Mouse (Mus musculus): ENCODE results near the gene Rnaseh2a. TPM values are rescaled to one million over a fixed set of nuclear protein-coding genes. Genes with fewer than 3 reads are reported as not detected.

Rnaseh2a gene
- polyA plus RNA-seq, 1 experiment from 2014 or later, result 91.6 TPM

DNA sequence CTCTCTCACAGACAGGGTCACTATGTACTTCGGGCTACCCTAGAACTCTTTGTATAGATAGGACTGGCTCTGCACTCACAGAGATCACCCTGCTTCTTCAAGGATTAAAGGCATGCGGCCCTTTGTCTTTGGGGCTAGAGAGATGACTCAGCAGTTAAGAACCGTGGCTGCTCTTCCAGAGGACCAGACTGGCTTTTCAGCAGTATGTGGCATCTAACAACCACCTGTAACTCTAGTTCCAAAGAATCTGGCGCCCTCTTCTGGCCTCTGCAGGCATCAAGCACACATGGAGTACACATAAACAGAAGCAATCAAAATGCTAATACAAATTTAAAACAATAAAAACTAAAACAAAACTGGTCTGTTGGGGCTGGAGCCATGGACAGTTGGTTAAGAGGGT lies 55.6 kb downstream of the Rnaseh2a start:
- WGBS (ENCODE audit: insufficient replicate concordance), result 25% methylated on average over 4 of the region's 4 CpGs
- H3K27ac ChIP-seq (ENCODE audit: low read length), result no peak overlapping the region
- no peaks in the 10 kb centered on the region for H3K36me3 ChIP-seq (ENCODE audit: control insufficient read depth, insufficient read depth)
- H3K4me1 ChIP-seq (ENCODE audit: control insufficient read depth, low read depth, low read length), result peaks cover 36% of the 10 kb centered on the region
- H3K27me3 ChIP-seq (ENCODE audit: control insufficient read depth, insufficient read depth, low read depth, low read length), result peaks cover 21% of the 10 kb centered on the region
- H3K9me3 ChIP-seq (replicated peaks; ENCODE audit: control insufficient read depth, low read length), result no peaks in the 10 kb centered on the region
- peak overlapping the region; percentile 63; the same call in 1 of the 2 replicates for H3K4me3 ChIP-seq (ENCODE audit: low read depth, low read length)
- no peak overlapping the region for H3K9ac ChIP-seq (ENCODE audit: low read depth, low read length)
- no peak for ATAC-seq (ENCODE audit: low read depth)
- H3K4me2 ChIP-seq (ENCODE audit: low read depth, low read length), result peak overlapping the region; percentile 92

DNA sequence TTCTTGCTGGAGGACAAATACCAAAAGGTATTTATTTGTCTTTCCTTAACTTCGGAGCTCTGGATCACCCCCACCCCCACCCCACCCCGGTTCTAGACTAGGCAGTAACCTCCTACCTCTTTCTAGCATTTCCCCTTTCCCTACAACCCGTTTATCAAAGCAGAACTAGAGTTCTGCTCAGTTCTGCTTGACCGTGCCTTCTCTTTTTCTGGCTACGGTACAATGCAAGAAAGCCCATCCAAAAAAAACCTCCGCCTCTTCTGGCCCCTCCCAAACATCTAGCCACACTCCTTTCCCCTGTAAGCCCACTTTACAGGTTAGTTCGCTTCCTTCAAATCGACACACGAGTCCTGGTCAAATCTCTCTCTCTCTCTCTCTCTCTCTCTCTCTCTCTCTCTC lies 56.1 kb downstream of the Rnaseh2a start:
- H3K36me3 ChIP-seq (ENCODE audit: control insufficient read depth, insufficient read depth), result no peaks in the 10 kb centered on the region
- H3K4me1 ChIP-seq (ENCODE audit: control insufficient read depth, low read depth, low read length), result peaks cover 39% of the 10 kb centered on the region
- peak overlapping the region; percentile 63 for H3K4me3 ChIP-seq (ENCODE audit: low read depth, low read length)
- H3K27me3 ChIP-seq (ENCODE audit: control insufficient read depth, insufficient read depth, low read depth, low read length), result peaks cover 21% of the 10 kb centered on the region
- H3K4me2 ChIP-seq (ENCODE audit: low read depth, low read length), result peak overlapping the region; percentile 92
- no peak for ATAC-seq (ENCODE audit: low read depth)
- 6% methylated on average over 9 of the region's 9 CpGs for WGBS (ENCODE audit: insufficient replicate concordance)
- H3K9me3 ChIP-seq (replicated peaks; ENCODE audit: control insufficient read depth, low read length), result no peaks in the 10 kb centered on the region
- peak overlapping the region; percentile 1; the same call in 1 of the 2 replicates for H3K27ac ChIP-seq (ENCODE audit: low read length)
- peak overlapping the region; percentile 60 for H3K9ac ChIP-seq (ENCODE audit: low read depth, low read length)

DNA sequence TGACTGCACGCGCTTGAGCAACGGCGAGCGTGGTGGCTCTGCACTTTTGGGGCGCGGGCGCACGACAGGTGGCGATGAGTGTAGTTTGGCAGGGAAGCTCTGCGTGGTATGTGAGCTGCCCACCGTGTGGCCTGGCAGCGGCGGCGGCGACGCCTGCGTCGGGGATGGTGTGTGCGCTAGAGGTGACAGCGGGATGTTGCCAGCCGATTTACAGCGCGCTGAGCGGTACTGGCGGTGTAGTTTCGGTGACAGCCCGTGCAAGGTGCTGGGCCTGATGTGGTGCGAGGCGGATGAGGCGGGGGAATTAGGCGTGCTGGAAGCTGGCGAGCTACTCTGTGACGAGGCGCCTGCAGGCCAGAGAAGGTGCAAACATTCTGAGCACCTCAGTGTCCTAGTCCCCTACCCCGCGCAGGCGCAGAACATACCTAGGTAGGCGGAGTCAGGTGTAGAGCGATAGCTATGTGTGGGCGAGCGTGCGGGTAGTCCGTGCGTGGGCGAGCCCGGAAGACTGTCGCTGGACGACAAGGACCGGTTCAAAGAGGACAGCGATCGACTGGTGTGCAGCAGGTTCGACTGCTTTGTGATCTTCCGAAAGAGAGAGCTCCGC lies 56.6 kb downstream of the Rnaseh2a start:
- peak overlapping the region; percentile 63 for H3K4me3 ChIP-seq (ENCODE audit: low read depth, low read length)
- WGBS (ENCODE audit: insufficient replicate concordance), result 1% methylated on average over 55 of the region's 55 CpGs
- no peaks in the 10 kb centered on the region for H3K36me3 ChIP-seq (ENCODE audit: control insufficient read depth, insufficient read depth)
- peaks cover 19% of the 10 kb centered on the region for H3K27me3 ChIP-seq (ENCODE audit: control insufficient read depth, insufficient read depth, low read depth, low read length)
- H3K9me3 ChIP-seq (replicated peaks; ENCODE audit: control insufficient read depth, low read length), result no peaks in the 10 kb centered on the region
- H3K4me1 ChIP-seq (ENCODE audit: control insufficient read depth, low read depth, low read length), result peaks cover 39% of the 10 kb centered on the region
- H3K9ac ChIP-seq (ENCODE audit: low read depth, low read length), result peak overlapping the region; percentile 60
- H3K4me2 ChIP-seq (ENCODE audit: low read depth, low read length), result peak overlapping the region; percentile 92
- ATAC-seq (ENCODE audit: low read depth), result peak; percentile 60
- H3K27ac ChIP-seq (ENCODE audit: low read length), result peak overlapping the region; percentile 1; the same call in 1 of the 2 replicates

DNA sequence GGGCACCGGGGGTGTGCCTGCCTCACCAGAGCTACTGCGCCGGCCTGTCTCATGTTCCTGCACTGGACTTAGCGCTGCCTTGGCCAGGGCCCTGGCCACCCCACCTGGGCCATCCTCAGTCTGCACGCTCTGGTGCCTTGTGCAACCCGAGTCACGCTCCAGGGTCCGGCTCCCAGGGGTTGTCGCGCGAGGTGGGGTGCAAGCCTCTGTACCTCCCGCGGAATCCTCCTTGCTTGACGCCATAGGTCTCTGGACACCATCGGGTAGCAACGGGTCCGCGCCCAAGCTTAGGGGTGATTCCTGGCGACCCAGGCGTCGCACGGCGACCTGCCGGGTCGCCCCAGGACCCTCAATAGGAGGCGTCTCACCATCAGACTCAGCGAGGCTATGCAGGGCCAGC lies 57.2 kb downstream of the Rnaseh2a start:
- peak overlapping the region; percentile 63 for H3K4me3 ChIP-seq (ENCODE audit: low read depth, low read length)
- no peaks in the 10 kb centered on the region for H3K36me3 ChIP-seq (ENCODE audit: control insufficient read depth, insufficient read depth)
- WGBS (ENCODE audit: insufficient replicate concordance), result 34% methylated on average over 27 of the region's 27 CpGs
- H3K27ac ChIP-seq (ENCODE audit: low read length), result no peak overlapping the region
- peaks cover 16% of the 10 kb centered on the region for H3K27me3 ChIP-seq (ENCODE audit: control insufficient read depth, insufficient read depth, low read depth, low read length)
- H3K9me3 ChIP-seq (replicated peaks; ENCODE audit: control insufficient read depth, low read length), result no peaks in the 10 kb centered on the region
- H3K4me2 ChIP-seq (ENCODE audit: low read depth, low read length), result peak overlapping the region; percentile 92
- H3K9ac ChIP-seq (ENCODE audit: low read depth, low read length), result peak overlapping the region; percentile 60
- peaks cover 43% of the 10 kb centered on the region for H3K4me1 ChIP-seq (ENCODE audit: control insufficient read depth, low read depth, low read length)
- no peak for ATAC-seq (ENCODE audit: low read depth)

- Histone ChIP-seq H3K27ac (ENCODE audit: low read length) (no peak overlapping the region), H3K4me3 (ENCODE audit: low read depth, low read length) (no peak overlapping the region), H3K9ac (ENCODE audit: low read depth, low read length) (no peak overlapping the region), H3K9me3 (replicated peaks; ENCODE audit: control insufficient read depth, low read length) (no peaks in the 10 kb centered on the region), H3K4me1 (ENCODE audit: control insufficient read depth, low read depth, low read length) (peaks cover 43% of the 10 kb centered on the region), H3K4me2 (ENCODE audit: low read depth, low read length) (no peak overlapping the region), H3K27me3 (ENCODE audit: control insufficient read depth, insufficient read depth, low read depth, low read length) (peaks cover 16% of the 10 kb centered on the region), H3K36me3 (ENCODE audit: control insufficient read depth, insufficient read depth) (peaks cover 2% of the 10 kb centered on the region)
- WGBS (ENCODE audit: insufficient replicate concordance), result 89% methylated on average over 9 of the region's 9 CpGs
- ATAC-seq (ENCODE audit: low read depth), result no peak
Observed at GRCm38 (mm10) chr8:84911854-84912253, 57.7 kb downstream of the Rnaseh2a start.

DNA sequence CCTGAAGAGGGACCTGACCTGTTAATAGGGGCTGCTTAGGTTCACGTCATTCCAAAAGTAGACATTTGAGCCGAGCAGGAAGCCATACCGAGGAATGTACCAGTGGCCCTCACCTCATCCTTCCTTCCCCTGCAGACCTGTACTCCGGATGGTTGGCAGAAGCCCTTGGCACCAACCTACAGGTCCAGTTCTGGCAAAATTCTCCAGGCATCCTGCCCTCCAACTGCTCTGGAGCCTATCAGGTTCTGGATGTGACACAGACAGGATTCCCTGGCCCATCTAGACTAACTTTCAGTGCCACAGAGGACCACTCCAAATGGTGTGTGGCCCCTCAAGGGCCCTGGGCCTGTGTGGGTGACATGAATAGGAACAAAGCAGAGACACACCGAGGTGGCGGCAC lies 59.0 kb downstream of the Rnaseh2a start:
- H3K4me3 ChIP-seq (ENCODE audit: low read depth, low read length), result no peak overlapping the region
- peaks cover 45% of the 10 kb centered on the region for H3K4me1 ChIP-seq (ENCODE audit: control insufficient read depth, low read depth, low read length)
- peaks cover 16% of the 10 kb centered on the region for H3K27me3 ChIP-seq (ENCODE audit: control insufficient read depth, insufficient read depth, low read depth, low read length)
- WGBS (ENCODE audit: insufficient replicate concordance), result 74% methylated on average over 6 of the region's 6 CpGs
- H3K27ac ChIP-seq (ENCODE audit: low read length), result no peak overlapping the region
- no peaks in the 10 kb centered on the region for H3K9me3 ChIP-seq (replicated peaks; ENCODE audit: control insufficient read depth, low read length)
- no peak for ATAC-seq (ENCODE audit: low read depth)
- H3K4me2 ChIP-seq (ENCODE audit: low read depth, low read length), result peak overlapping the region; percentile 94; the same call in 1 of the 2 replicates
- H3K9ac ChIP-seq (ENCODE audit: low read depth, low read length), result no peak overlapping the region; the same call in 1 of the 2 replicates
- H3K36me3 ChIP-seq (ENCODE audit: control insufficient read depth, insufficient read depth), result peaks cover 15% of the 10 kb centered on the region

GRCm38 (mm10) chr8:84909949-84910348 lies 59.6 kb downstream of the Rnaseh2a start:
- no peaks in the 10 kb centered on the region for H3K9me3 ChIP-seq (replicated peaks; ENCODE audit: control insufficient read depth, low read length)
- 46% methylated on average over 5 of the region's 5 CpGs for WGBS (ENCODE audit: insufficient replicate concordance)
- peaks cover 16% of the 10 kb centered on the region for H3K27me3 ChIP-seq (ENCODE audit: control insufficient read depth, insufficient read depth, low read depth, low read length)
- ATAC-seq (ENCODE audit: low read depth), result no peak
- peaks cover 51% of the 10 kb centered on the region for H3K4me1 ChIP-seq (ENCODE audit: control insufficient read depth, low read depth, low read length)
- H3K4me2 ChIP-seq (ENCODE audit: low read depth, low read length), result peak overlapping the region; percentile 94
- H3K27ac ChIP-seq (ENCODE audit: low read length), result peak overlapping the region; percentile 89
- H3K36me3 ChIP-seq (ENCODE audit: control insufficient read depth, insufficient read depth), result peaks cover 21% of the 10 kb centered on the region
- H3K4me3 ChIP-seq (ENCODE audit: low read depth, low read length), result peak overlapping the region; percentile 76
- H3K9ac ChIP-seq (ENCODE audit: low read depth, low read length), result peak overlapping the region; percentile 91

DNA sequence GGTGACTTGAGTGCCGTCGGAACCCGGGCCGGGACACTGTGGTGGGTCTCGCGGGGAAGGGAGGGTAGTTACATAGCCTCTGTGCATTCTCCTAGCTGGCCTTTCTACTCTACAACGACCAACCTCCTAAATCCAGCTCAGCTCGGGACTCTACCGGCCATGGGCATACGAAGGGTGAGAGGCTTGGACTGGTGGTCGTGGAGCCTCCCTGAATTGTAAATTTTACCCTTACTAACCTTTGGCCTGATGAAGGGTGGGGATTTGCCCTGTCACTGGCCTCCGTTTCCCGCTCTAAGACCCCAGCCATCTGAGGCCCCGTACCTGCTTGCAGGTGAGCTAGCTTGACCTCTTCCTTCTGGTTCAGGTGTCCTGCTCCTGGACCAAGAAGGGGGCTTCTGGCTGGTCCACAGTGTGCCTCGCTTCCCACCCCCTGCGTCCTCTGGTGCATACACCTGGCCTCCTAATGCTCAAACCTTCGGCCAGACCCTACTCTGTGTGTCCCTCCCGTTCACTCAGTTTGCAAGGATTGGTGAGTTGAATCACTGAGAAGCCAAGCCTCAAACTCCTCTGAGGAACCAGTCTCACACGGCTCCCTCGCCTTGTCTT lies 60.3 kb downstream of the Rnaseh2a start:
- Histone ChIP-seq H3K27ac (ENCODE audit: low read length) (peak overlapping the region; percentile 89), H3K4me1 (ENCODE audit: control insufficient read depth, low read depth, low read length) (peaks cover 58% of the 10 kb centered on the region), H3K4me2 (ENCODE audit: low read depth, low read length) (peak overlapping the region; percentile 94), H3K9me3 (replicated peaks; ENCODE audit: control insufficient read depth, low read length) (no peaks in the 10 kb centered on the region), H3K27me3 (ENCODE audit: control insufficient read depth, insufficient read depth, low read depth, low read length) (peaks cover 16% of the 10 kb centered on the region), H3K36me3 (ENCODE audit: control insufficient read depth, insufficient read depth) (peaks cover 28% of the 10 kb centered on the region), H3K4me3 (ENCODE audit: low read depth, low read length) (peak overlapping the region; percentile 76), H3K9ac (ENCODE audit: low read depth, low read length) (peak overlapping the region; percentile 91)
- WGBS (ENCODE audit: insufficient replicate concordance), result 42% methylated on average over 20 of the region's 20 CpGs
- no peak for ATAC-seq (ENCODE audit: low read depth)

All from liver, embryonic 16.5 days (tissue).